Mouse (Mus musculus): Measurements from ENCODE around the gene Cacnb1.
A peak's percentile ranks its signal among the peaks of the same experiment; 100 is the strongest.

GRCm38 (mm10) chr11:97999748-98000147 lies 23.1 kb downstream of the Cacnb1 start:
- TF ChIP-seq MAX (IDR thresholded peaks at IDR 0.05; ENCODE audit: low read depth) (no peak), POLR2A (IDR thresholded peaks at IDR 0.05; ENCODE audit: insufficient read length, low read depth) (peak; percentile 30), MYOD1 (IDR thresholded peaks at IDR 0.05; ENCODE audit: control insufficient read depth in 1 of 3, insufficient read length in 2 of 3, low read depth in 2 of 3) (peak in 1 of 3 experiments; percentile 60), USF1 (IDR thresholded peaks at IDR 0.05; ENCODE audit: low read depth) (no peak)
